Mouse (Mus musculus) olfactory bulb, adult 2 months (tissue): Measurements from ENCODE around the gene Tbl3.

Experiments
- CTCF ChIP-seq: fragments of 200-500 bp; IDR thresholded peaks from 2 replicates; pipeline ENCODE4 v1.5.1; 2012; ENCODE audit warnings: low read depth, mild to moderate bottlenecking, low read length, moderate library complexity; ENCODE audit not compliant: insufficient read depth
- POLR2A ChIP-seq: fragments of 200-500 bp; IDR thresholded peaks from 2 replicates; pipeline ENCODE4 v1.6.1; 2012; ENCODE audit warnings: mild to moderate bottlenecking, low read depth, low read length, moderate library complexity; ENCODE audit not compliant: insufficient read depth

DNA sequence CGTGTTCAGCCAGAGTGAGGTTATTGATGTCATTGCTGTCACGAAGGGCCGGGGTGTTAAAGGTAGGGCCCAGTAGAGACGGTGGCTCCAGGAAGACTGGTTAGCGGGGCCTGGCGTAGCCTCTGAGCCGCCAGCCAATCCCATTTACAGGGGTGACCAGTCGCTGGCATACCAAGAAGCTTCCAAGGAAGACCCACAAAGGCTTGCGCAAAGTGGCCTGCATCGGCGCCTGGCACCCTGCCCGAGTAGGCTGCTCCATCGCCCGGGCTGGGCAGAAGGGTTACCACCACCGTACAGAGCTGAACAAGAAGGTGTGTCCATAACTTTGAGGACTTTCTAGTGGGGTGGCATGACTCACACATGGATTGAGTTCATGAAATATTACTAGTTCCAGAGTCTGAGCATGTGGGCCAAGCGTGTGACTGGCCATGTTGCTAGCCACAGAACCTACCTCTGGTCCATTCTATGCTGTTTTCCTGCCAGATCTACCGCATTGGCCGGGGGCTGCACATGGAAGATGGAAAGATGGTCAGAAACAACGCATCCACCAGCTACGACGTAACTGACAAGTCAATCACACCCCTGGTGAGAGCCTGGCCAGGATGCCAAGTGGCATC is 26.1 kb upstream of the Tbl3 start:
- TF ChIP-seq POLR2A (no peak), CTCF (no peak)
